ENCODE assay signal across 8 mouse cellular contexts in the genomic region with DNA sequence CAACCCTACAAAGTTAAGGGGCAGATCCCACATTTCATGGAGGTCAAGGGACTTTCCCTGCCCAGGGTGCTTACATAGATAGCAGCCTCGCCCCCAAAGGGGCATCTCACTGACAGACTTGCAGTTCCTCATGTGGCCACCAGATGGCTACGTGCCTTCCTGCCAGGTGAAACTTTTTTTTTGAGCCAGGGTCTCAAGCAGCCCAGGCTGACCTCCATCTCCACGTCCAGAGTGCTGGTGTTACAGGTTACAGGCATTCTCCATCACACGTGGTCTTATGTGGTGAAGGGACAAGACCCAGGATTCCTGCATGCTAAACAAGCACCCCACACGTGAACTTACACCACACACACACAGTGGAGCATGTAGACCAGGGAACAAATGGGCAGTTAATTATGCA. TPM values are rescaled to one million over a fixed set of nuclear protein-coding genes. Genes with fewer than 3 reads are reported as not detected.
A peak's percentile ranks its signal among the peaks of the same experiment; 100 is the strongest.
DNase-seq lines count a peak whose midpoint lies in the region; ATAC-seq and TF ChIP-seq lines count a peak whose summit lies in the region.

No protein-coding gene starts in this region.

- H3K36me3 ChIP-seq in testis, adult 2 months (ENCODE audit: control insufficient read depth, insufficient read depth, low read length) = no peaks in the 10 kb centered on the region

- TF ChIP-seq POLR2A in testis, adult 2 months (IDR thresholded peaks at IDR 0.05; ENCODE audit: control insufficient read depth, low read depth, low read length) = no peak

- peak; percentile 58 for DNase-seq in gastrocnemius, adult 18-20 months (ENCODE audit: low spot score)
- DNase-seq in gastrocnemius, postnatal 14 days = no peak
- DNase-seq in right cerebral cortex, adult 18-20 months = peak; percentile 31
- no peak for DNase-seq in right cerebral cortex, postnatal 25 days
- DNase-seq in cerebellum, postnatal 14 days = peak; percentile 84 to 91
- DNase-seq in heart, postnatal 4 days = peak; percentile 78

- intact Hi-C loops in gastrocnemius, postnatal 14 days (cut with DNase I; ENCODE audit: low total_unique reads) = loop anchor here (5.0 kb wide), 1 partner anchor 80 kb away; no protein-coding TSS in a partner anchor

- no peak overlapping the region for H3K27ac ChIP-seq in testis, adult 2 months (ENCODE audit: control insufficient read depth, insufficient read depth, low read depth, low read length)

- ATAC-seq in megakaryocyte, adult 5-6 weeks (ENCODE audit: poor library complexity, severe bottlenecking) = peak; percentile 57

- H3K27me3 ChIP-seq in testis, adult 2 months (ENCODE audit: control insufficient read depth, insufficient read depth, low read length) = no peaks in the 10 kb centered on the region

- peak; percentile 98 for TF ChIP-seq CTCF in testis, adult 2 months (IDR thresholded peaks at IDR 0.05; ENCODE audit: control insufficient read depth, insufficient read depth, insufficient replicate concordance, low read depth, low read length)

- peaks cover 20% of the 10 kb centered on the region for H3K4me1 ChIP-seq in testis, adult 2 months (ENCODE audit: control insufficient read depth, insufficient read depth, low read length)

- no peak overlapping the region for H3K4me3 ChIP-seq in testis, adult 2 months (ENCODE audit: control insufficient read depth, low read depth, low read length)

RNA-seq across cellular contexts. Expression of a gene that starts 5.3 kb away (rescaled TPM):
- not detected for total RNA-seq in gastrocnemius, adult 18-20 months (2021)
- not detected for total RNA-seq in gastrocnemius, postnatal 14 days (2021)
- total RNA-seq in heart, postnatal 4 days (2021) = under 1 TPM; 0.20 to 0.45 TPM
- 0.21 TPM in 1 of 2 replicates, not detected in the other for total RNA-seq in megakaryocyte, adult 5-6 weeks (2015)
- not detected in 2 replicates for total RNA-seq in megakaryocyte, adult 5-6 weeks (2017)
- polyA plus RNA-seq in testis, adult 2 months (2012; rRNA removed) = 7.0 and 9.2 TPM in 2 replicates

RNA-seq across cellular contexts. Expression of a gene that starts 5.7 kb away (rescaled TPM):
- not detected for total RNA-seq in gastrocnemius, adult 18-20 months (2021)
- total RNA-seq in gastrocnemius, postnatal 14 days (2021) = not detected
- total RNA-seq in heart, postnatal 4 days (2021) = not detected
- not detected in 2 replicates for total RNA-seq in megakaryocyte, adult 5-6 weeks (2015)
- not detected in 2 replicates for total RNA-seq in megakaryocyte, adult 5-6 weeks (2017)
- polyA plus RNA-seq in testis, adult 2 months (2012; rRNA removed) = 10.0 and 10.7 TPM in 2 replicates

RNA-seq across cellular contexts. Expression of a gene that starts 23.0 kb away (rescaled TPM):
- 10 to 100 TPM in 1 of 2 experiments, 1 to 10 TPM in 1; 8.8 to 11.4 TPM for total RNA-seq in gastrocnemius, adult 18-20 months (2021)
- 10 to 100 TPM in 1 of 2 experiments, 1 to 10 TPM in 1; 4.0 to 15.3 TPM for total RNA-seq in gastrocnemius, postnatal 14 days (2021)
- 1 to 10 TPM; 6.3 to 6.8 TPM for total RNA-seq in heart, postnatal 4 days (2021)
- total RNA-seq in megakaryocyte, adult 5-6 weeks (2015) = 10.2 and 11.7 TPM in 2 replicates
- 9.1 and 13.4 TPM in 2 replicates for total RNA-seq in megakaryocyte, adult 5-6 weeks (2017)
- polyA plus RNA-seq in testis, adult 2 months (2012; rRNA removed) = 4.7 and 8.5 TPM in 2 replicates

RNA-seq across cellular contexts. Expression of a gene that starts 45.3 kb away (rescaled TPM):
- under 1 TPM; 0.12 to 0.14 TPM for total RNA-seq in gastrocnemius, adult 18-20 months (2021)
- total RNA-seq in gastrocnemius, postnatal 14 days (2021) = under 1 TPM; 0.49 to 0.62 TPM
- under 1 TPM; 0.48 to 0.79 TPM for total RNA-seq in heart, postnatal 4 days (2021)
- 1.9 and 2.5 TPM in 2 replicates for total RNA-seq in megakaryocyte, adult 5-6 weeks (2015)
- 2.1 and 3.7 TPM in 2 replicates for total RNA-seq in megakaryocyte, adult 5-6 weeks (2017)
- 0.33 and 0.97 TPM in 2 replicates for polyA plus RNA-seq in testis, adult 2 months (2012; rRNA removed)

RNA-seq across cellular contexts. Expression of a gene that starts 60.0 kb away (rescaled TPM):
- 10 to 100 TPM; 26.8 to 26.9 TPM for total RNA-seq in gastrocnemius, adult 18-20 months (2021)
- total RNA-seq in gastrocnemius, postnatal 14 days (2021) = 10 to 100 TPM; 21.1 to 22.6 TPM
- 10 to 100 TPM; 35.1 to 35.6 TPM for total RNA-seq in heart, postnatal 4 days (2021)
- 34.2 and 38.5 TPM in 2 replicates for total RNA-seq in megakaryocyte, adult 5-6 weeks (2015)
- total RNA-seq in megakaryocyte, adult 5-6 weeks (2017) = 13.3 and 15.0 TPM in 2 replicates
- polyA plus RNA-seq in testis, adult 2 months (2012; rRNA removed) = 48.5 and 50.1 TPM in 2 replicates

Comparison
In these comparisons a context has a peak if more than half of its experiments do, and no peak if none do; other contexts are left out.
1. DNase-seq: peak in gastrocnemius, adult 18-20 months (single experiment), right cerebral cortex, adult 18-20 months (single experiment), cerebellum, postnatal 14 days (2 of 2) and heart, postnatal 4 days (single experiment); none in gastrocnemius, postnatal 14 days (single experiment) and right cerebral cortex, postnatal 25 days (single experiment).